Mouse (Mus musculus) forebrain, embryonic 11.5 days (tissue): ENCODE data around the gene Mb. TPM values are rescaled to one million over a fixed set of nuclear protein-coding genes. Genes with fewer than 3 reads are reported as not detected.

Experiments used
- ATAC-seq: fragments of 200-750 bp; cut with Nextera tagmentation; replicated peaks from 2 replicates; pipeline ENCODE4 v1.8.0; 2017; ENCODE audit warnings: moderate TSS enrichment; ENCODE audit not compliant: low FRiP score
- DNase-seq: peaks from one replicate; pipeline ENCODE4 v3.0.0-alpha.2; 2017; ENCODE audit warnings: low spot score
- H3K27ac ChIP-seq: fragments of 300-500 bp; sonication (generic); 2 replicates; pipeline ENCODE4 v1.5.1; 2014; ENCODE audit warnings: low read depth, low read length
- H3K27me3 ChIP-seq: fragments of 300-500 bp; sonication (generic); 2 replicates; pipeline ENCODE4 v1.6.1; 2014; ENCODE audit warnings: mild to moderate bottlenecking, low read length, mixed read lengths; ENCODE audit not compliant: control insufficient read depth, insufficient read depth
- H3K36me3 ChIP-seq: fragments of 300-500 bp; sonication (generic); 2 replicates; pipeline ENCODE4 v1.6.1; 2014; ENCODE audit warnings: mild to moderate bottlenecking, low read length, moderate library complexity, mixed read lengths; ENCODE audit not compliant: control insufficient read depth, insufficient read depth
- H3K4me1 ChIP-seq: fragments of 300-500 bp; sonication (generic); replicated peaks from 2 replicates; pipeline ENCODE4 v1.6.1; 2014; ENCODE audit warnings: low read length, mixed read lengths; ENCODE audit not compliant: control insufficient read depth, insufficient read depth
- H3K4me2 ChIP-seq: fragments of 300-500 bp; sonication (generic); 2 replicates; pipeline ENCODE4 v1.6.1; 2014; ENCODE audit warnings: low read depth, mild to moderate bottlenecking, low read length, moderate library complexity, mixed read lengths; ENCODE audit not compliant: severe bottlenecking
- H3K4me3 ChIP-seq: fragments of 300-500 bp; sonication (generic); 2 replicates; pipeline ENCODE4 v1.5.1; 2014; ENCODE audit warnings: low read depth, low read length
- H3K9ac ChIP-seq: fragments of 300-500 bp; sonication (generic); 2 replicates; pipeline ENCODE4 v1.6.1; 2014; ENCODE audit warnings: low read length
- H3K9me3 ChIP-seq: fragments of 300-500 bp; sonication (generic); 2 replicates; pipeline ENCODE4 v1.6.1; 2016; ENCODE audit warnings: low read length, mixed read lengths; ENCODE audit not compliant: control insufficient read depth
- WGBS: fragments of 180-500 bp; shearing (Covaris S2); extraction: QIAGEN DNeasy Blood & Tissue Kit; methylation state at CpG from one replicate; pipeline ENCODE4 v1.1.7; 2014; 5-methylcytosine and 5-hydroxymethylcytosine counted together
- polyA plus RNA-seq: library from polyadenylated mRNA; unstranded; fragments of >200 nt; fragmentation: Nextera tagmentation; extraction: Ambion mirVana; gene quantifications from 2 replicates; pipeline ENCODE4 v1.2.1, GENCODE M21; 2014

The Mb gene
- polyA plus RNA-seq: not detected in 2 replicates

DNA sequence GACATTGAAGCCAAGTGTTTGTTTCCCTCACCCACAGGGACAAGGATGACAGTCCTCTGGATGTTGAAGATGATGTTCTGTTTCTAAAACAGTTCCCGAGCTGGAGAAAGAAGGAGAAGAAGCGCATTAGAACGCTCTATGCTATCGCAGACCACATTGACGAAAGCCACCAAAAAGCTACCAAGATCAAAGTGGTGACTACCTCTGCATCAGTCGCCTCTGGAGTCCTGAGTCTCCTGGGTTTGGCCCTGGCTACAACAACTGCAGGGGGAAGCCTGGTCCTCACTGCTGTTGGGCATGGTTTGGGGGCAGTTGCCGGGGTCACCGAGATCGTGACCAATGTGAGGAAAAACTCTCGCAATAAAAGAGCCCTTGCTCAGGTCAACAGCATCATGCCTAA, at the start of gene Mb:
TSS of gene Mb (minus strand) at position 101 of the 400 bp plus-strand sequence.
- H3K4me1 ChIP-seq: no peaks in the 10 kb centered on the region; the same call in 1 of the 2 replicates
- H3K4me3 ChIP-seq: no peak within 1 kb of the TSS
- H3K4me2 ChIP-seq: no peak within 1 kb of the TSS
- no peak within 1 kb of the TSS for H3K27ac ChIP-seq
- no peaks in the 10 kb centered on the region for H3K9me3 ChIP-seq
- DNase-seq (no peak), ATAC-seq (no peak)
- H3K36me3 ChIP-seq: no peaks in the 10 kb centered on the region
- no peak within 1 kb of the TSS for H3K9ac ChIP-seq
- H3K27me3 ChIP-seq: no peaks in the 10 kb centered on the region
- 90% methylated on average over 10 of the region's 10 CpGs for WGBS

DNA sequence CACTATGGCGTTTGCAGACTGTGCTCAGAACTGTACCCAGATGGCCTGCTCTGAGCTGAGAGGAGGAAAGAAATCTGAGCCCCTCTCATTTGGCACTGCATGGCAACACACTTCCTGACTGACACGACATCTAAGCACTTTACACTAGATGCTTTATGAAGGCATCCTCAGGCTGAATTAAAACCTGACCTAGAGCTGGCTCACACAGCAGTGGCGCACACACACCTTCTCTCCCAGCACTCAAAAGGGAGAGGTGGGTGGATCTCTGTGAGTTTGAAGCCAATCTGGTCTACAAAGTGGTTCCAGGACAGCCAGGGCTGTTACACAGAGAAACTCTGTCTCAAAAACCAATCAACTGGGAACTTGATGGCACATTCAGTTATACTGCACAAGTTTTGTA, 49.3 kb upstream of the Mb start:
- no peaks in the 10 kb centered on the region for H3K36me3 ChIP-seq
- no peak overlapping the region for H3K4me2 ChIP-seq
- DNase-seq: no peak
- H3K9ac ChIP-seq: no peak overlapping the region
- H3K9me3 ChIP-seq: no peaks in the 10 kb centered on the region
- H3K4me1 ChIP-seq: no peaks in the 10 kb centered on the region
- no peaks in the 10 kb centered on the region for H3K27me3 ChIP-seq
- WGBS: 84% methylated on average over 3 of the region's 3 CpGs
- H3K4me3 ChIP-seq: no peak overlapping the region
- no peak overlapping the region for H3K27ac ChIP-seq
- ATAC-seq: no peak

DNA sequence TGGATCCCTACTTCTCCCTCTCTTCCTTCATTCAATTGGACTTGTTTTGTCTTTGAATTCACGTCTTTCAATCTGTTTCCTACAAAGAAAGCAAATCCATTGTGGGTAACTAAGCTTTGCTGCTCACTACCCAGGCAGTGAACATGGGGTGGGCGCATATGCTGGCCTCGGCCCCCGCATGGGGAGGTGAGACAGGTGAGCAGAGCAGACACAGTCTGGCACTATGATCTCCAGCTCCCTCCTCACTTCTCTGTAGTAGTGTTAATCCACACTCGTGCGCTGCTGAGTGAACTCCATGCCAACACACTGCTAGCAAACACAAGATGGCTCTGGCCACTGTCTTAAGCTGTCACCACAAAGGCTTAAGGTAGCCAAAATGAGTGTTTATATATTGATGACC, 46.9 kb upstream of the Mb start:
- no peak overlapping the region for H3K4me2 ChIP-seq
- H3K27ac ChIP-seq: no peak overlapping the region
- H3K9ac ChIP-seq: no peak overlapping the region
- no peaks in the 10 kb centered on the region for H3K27me3 ChIP-seq
- no peak for DNase-seq
- H3K4me3 ChIP-seq: no peak overlapping the region
- 81% methylated on average over 6 of the region's 6 CpGs for WGBS
- no peak for ATAC-seq
- no peaks in the 10 kb centered on the region for H3K36me3 ChIP-seq
- H3K4me1 ChIP-seq: no peaks in the 10 kb centered on the region
- no peaks in the 10 kb centered on the region for H3K9me3 ChIP-seq

DNA sequence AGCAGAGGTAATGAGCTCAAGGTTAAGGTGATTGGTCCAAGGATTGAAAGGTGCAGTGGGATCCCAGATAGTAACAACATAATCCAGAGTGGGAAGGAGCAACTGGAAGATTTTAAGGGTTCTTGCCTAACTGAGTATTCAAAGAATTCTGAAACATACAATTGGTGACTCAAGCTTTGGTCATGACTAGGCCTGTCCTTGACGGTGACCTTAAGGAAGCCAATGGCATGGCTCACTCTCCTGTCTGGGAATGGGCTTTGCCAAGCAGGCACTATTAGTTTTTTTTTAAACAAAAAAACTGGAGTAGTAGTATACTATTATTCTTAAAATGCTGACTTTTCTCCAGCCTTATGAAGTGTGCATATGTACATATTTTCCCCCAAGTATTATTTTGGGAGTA, 44.7 kb upstream of the Mb start:
- no peaks in the 10 kb centered on the region for H3K4me1 ChIP-seq
- no peak overlapping the region for H3K4me3 ChIP-seq
- H3K9ac ChIP-seq: no peak overlapping the region
- 97% methylated on average over 1 of the region's 1 CpGs for WGBS
- no peaks in the 10 kb centered on the region for H3K36me3 ChIP-seq
- H3K4me2 ChIP-seq: no peak overlapping the region
- H3K27ac ChIP-seq: no peak overlapping the region
- DNase-seq (no peak), ATAC-seq (no peak)
- H3K9me3 ChIP-seq: no peaks in the 10 kb centered on the region
- H3K27me3 ChIP-seq: no peaks in the 10 kb centered on the region

DNA sequence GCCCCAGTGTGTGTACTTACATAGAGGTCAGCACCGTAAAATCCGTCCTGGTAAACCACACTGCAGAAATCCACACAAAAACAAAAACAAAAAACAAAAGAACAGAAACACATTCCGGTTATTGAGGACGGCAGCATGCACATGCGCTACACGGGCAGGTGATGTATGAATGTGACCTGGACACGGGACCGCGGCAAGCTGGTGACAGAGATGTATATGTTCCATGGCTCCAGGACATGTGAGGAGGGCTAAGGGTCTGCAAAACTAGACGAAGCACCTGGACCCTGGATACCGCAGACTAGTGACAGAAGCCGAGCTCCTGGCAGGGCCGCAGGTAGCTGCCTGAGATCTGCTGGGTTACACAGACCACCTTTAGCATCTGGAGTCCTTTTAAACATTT, 44.0 kb upstream of the Mb start:
- Histone ChIP-seq H3K4me3 (no peak overlapping the region), H3K9ac (no peak overlapping the region), H3K4me1 (no peaks in the 10 kb centered on the region), H3K9me3 (no peaks in the 10 kb centered on the region), H3K27ac (no peak overlapping the region), H3K27me3 (no peaks in the 10 kb centered on the region), H3K36me3 (no peaks in the 10 kb centered on the region), H3K4me2 (no peak overlapping the region)
- no peak for ATAC-seq
- 93% methylated on average over 13 of the region's 13 CpGs for WGBS
- DNase-seq: no peak

DNA sequence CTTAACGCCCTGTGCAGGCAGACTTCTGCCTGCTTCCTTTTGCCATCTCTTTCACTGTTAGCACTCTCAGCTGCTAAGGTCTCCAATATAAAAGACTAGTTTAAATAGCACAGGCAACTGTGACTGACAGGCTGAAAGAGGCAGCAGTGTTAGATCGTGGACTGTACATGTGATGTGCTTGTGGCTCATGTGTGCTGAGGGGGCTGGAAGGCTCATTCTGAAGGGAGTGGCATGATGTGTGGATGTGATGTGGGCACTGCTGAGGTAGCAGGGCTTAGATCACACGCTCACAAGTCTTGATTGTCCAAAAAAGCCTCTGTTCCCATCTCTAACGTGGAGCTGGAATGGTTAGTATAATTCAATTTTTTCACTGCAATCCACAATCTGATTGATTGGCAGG, 40.9 kb upstream of the Mb start:
- WGBS: 81% methylated on average over 4 of the region's 4 CpGs
- Histone ChIP-seq H3K9ac (no peak overlapping the region), H3K4me1 (no peaks in the 10 kb centered on the region), H3K36me3 (no peaks in the 10 kb centered on the region), H3K27me3 (no peaks in the 10 kb centered on the region), H3K4me3 (no peak overlapping the region), H3K27ac (no peak overlapping the region), H3K9me3 (no peaks in the 10 kb centered on the region), H3K4me2 (no peak overlapping the region)
- DNase-seq: no peak
- ATAC-seq: no peak

DNA sequence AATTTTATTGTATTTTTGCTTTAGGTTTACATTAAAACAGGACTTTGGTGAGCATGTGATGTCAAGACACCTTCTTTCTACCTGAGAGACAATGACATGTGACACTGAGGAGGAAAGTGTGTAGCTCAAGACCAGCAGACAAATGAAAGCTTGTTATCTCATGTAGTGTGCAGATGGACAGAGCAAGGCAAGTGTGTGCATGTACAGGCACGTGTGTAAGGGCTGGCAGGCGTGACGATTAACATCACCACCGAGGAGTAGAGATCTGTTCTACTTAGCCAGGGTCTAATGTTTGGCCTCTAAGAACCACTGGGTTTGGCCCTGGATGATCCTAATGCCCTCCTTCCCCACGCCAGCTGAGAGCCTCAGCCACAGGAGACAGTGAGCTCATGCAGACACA, 40.1 kb upstream of the Mb start:
- no peak overlapping the region for H3K4me2 ChIP-seq
- H3K4me1 ChIP-seq: no peaks in the 10 kb centered on the region
- no peak overlapping the region for H3K9ac ChIP-seq
- no peaks in the 10 kb centered on the region for H3K27me3 ChIP-seq
- H3K9me3 ChIP-seq: no peaks in the 10 kb centered on the region
- no peaks in the 10 kb centered on the region; the same call in 1 of the 2 replicates for H3K36me3 ChIP-seq
- 87% methylated on average over 5 of the region's 5 CpGs for WGBS
- DNase-seq (no peak), ATAC-seq (no peak)
- no peak overlapping the region for H3K27ac ChIP-seq
- no peak overlapping the region for H3K4me3 ChIP-seq

DNA sequence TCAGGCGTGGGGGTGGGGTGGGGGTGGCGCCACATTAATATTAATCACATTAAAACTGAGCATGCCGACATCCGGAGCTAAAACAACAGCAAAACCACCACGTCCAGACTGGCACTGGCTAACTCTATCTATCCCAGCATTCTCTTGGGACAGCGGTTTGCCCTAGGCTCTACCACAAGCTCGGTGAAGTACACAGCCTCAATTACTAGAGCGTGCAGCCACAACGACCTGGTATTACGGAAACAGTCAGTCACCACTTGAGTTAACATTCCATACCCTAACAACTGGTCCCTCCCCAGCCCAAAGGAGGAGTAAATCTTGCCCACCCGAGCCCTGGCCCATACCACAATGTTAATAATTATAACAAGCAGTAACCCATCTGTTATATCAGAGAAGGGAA, 38.8 kb upstream of the Mb start:
- 84% methylated on average over 11 of the region's 11 CpGs for WGBS
- H3K9me3 ChIP-seq: no peaks in the 10 kb centered on the region
- no peak overlapping the region for H3K27ac ChIP-seq
- ATAC-seq: no peak
- H3K9ac ChIP-seq: no peak overlapping the region
- no peaks in the 10 kb centered on the region for H3K27me3 ChIP-seq
- no peaks in the 10 kb centered on the region; the same call in 1 of the 2 replicates for H3K36me3 ChIP-seq
- no peak for DNase-seq
- no peaks in the 10 kb centered on the region for H3K4me1 ChIP-seq
- H3K4me3 ChIP-seq: no peak overlapping the region
- no peak overlapping the region for H3K4me2 ChIP-seq

DNA sequence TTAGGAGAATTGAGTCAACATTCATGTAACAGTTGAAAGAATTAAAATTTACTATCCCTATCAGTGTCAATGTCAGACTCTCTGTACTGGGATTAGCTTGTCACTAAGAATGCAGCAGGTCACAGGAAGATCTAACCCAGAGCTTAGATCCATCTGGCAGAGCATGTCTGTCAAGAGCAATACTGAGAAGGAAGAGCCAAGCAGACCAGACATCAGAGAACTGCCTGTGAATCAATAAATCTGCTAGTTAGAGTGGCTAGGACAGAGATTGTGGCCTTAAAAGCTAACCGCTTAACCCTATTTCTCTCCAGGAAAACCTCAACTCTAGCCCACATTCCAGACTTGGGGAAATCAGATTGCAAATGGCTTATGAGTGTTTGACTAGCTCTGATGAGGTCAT, 36.0 kb upstream of the Mb start:
- no peak overlapping the region for H3K9ac ChIP-seq
- H3K9me3 ChIP-seq: no peaks in the 10 kb centered on the region
- H3K4me2 ChIP-seq: no peak overlapping the region
- no peak for DNase-seq
- no peak for ATAC-seq
- no peaks in the 10 kb centered on the region; the same call in 1 of the 2 replicates for H3K36me3 ChIP-seq
- no peak overlapping the region for H3K27ac ChIP-seq
- H3K4me3 ChIP-seq: no peak overlapping the region
- no peaks in the 10 kb centered on the region for H3K27me3 ChIP-seq
- H3K4me1 ChIP-seq: no peaks in the 10 kb centered on the region; the same call in 1 of the 2 replicates
- WGBS: 92% methylated on average over 1 of the region's 1 CpGs
